ENCODE assay signal across 40 mouse cellular contexts in the genomic region with DNA sequence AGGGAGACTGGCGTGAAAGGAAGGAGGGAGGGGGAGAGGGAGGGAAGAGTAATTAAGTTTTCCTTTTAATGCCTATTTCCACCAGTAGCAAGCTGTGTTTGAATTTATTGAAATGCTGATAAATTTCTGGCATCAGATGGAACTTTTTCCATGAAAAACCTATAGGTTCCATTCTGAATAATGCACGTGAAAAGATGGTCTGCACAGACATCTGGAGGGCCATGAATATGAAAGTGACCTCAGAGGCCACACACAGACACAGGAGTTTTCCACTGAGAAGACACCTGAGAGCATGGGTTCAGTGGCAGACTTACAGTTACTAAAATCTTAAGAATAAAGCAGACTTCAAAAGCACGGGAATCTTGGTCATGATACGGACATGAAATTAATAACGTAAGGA. TPM values are rescaled to one million over a fixed set of nuclear protein-coding genes. Genes with fewer than 3 reads are reported as not detected.
"Had no signal": no experiment of that assay in that cellular context is flagged by ENCODE, and none has a peak within 500 bp of the region (broad histone marks: within the 10 kb centered on the region; RNA-seq: fewer than 3 reads in every experiment).

No protein-coding gene starts in this region.

- H3K9me3 ChIP-seq: heart, embryonic 10.5 days; heart, embryonic 13.5 days; heart, embryonic 15.5 days; hindbrain, embryonic 10.5 days; hindbrain, embryonic 12.5 days; hindbrain, embryonic 13.5 days; hindbrain, embryonic 15.5 days; intestine, embryonic 15.5 days; kidney, embryonic 15.5 days had no signal

- H3K36me3 ChIP-seq: heart, embryonic 12.5 days; heart, embryonic 13.5 days; heart, embryonic 15.5 days; hindbrain, embryonic 10.5 days; hindbrain, embryonic 12.5 days; hindbrain, embryonic 13.5 days; hindbrain, embryonic 15.5 days; intestine, embryonic 15.5 days; kidney, embryonic 15.5 days had no signal

- H3K27ac ChIP-seq: heart, embryonic 10.5 days; heart, embryonic 13.5 days; heart, embryonic 15.5 days; hindbrain, embryonic 10.5 days; hindbrain, embryonic 12.5 days; hindbrain, embryonic 13.5 days; hindbrain, embryonic 14.5 days; hindbrain, embryonic 15.5 days; hindbrain, postnatal 0 days; intestine, embryonic 15.5 days; kidney, embryonic 15.5 days; kidney, postnatal 0 days; layer of hippocampus, adult 2 months; left cerebral cortex, adult 2 months had no signal

- ATAC-seq: hindbrain, embryonic 16.5 days; hindbrain, postnatal 0 days; inflammation-experienced regulatory T-cells, adult 6 months; intestine, embryonic 15.5 days; intestine, embryonic 16.5 days; intestine, postnatal 0 days had no signal

- H3K4me2 ChIP-seq: heart, embryonic 11.5 days; heart, embryonic 12.5 days; heart, embryonic 13.5 days; heart, embryonic 15.5 days; hindbrain, embryonic 12.5 days; hindbrain, embryonic 13.5 days; hindbrain, embryonic 14.5 days; hindbrain, embryonic 15.5 days; intestine, embryonic 15.5 days; kidney, embryonic 15.5 days had no signal

- DNase-seq: heart, postnatal 10 days; heart, postnatal 14 days; heart, postnatal 36 days; heart, postnatal 4 days; kidney, adult 11 months; kidney, adult 18-20 months; kidney, adult 2 months; kidney, adult 8-10 months; kidney, adult 9 months; kidney, postnatal 10 days; kidney, postnatal 14 days; kidney, postnatal 25 days; kidney, postnatal 36 days; kidney, postnatal 4 days; layer of hippocampus, adult 9-11 months; layer of hippocampus, postnatal 36 days had no signal

- H3K27me3 ChIP-seq: heart, embryonic 12.5 days; heart, embryonic 13.5 days; heart, embryonic 15.5 days; hindbrain, embryonic 12.5 days; hindbrain, embryonic 13.5 days; hindbrain, embryonic 15.5 days; intestine, embryonic 15.5 days; kidney, embryonic 15.5 days had no signal

- H3K4me1 ChIP-seq: intestine, embryonic 15.5 days had no signal

- H3K4me3 ChIP-seq: heart, embryonic 10.5 days; heart, embryonic 12.5 days; heart, embryonic 13.5 days; heart, embryonic 15.5 days; hindbrain, embryonic 10.5 days; hindbrain, embryonic 12.5 days; hindbrain, embryonic 13.5 days; hindbrain, embryonic 15.5 days; intestine, embryonic 15.5 days; kidney, embryonic 15.5 days; layer of hippocampus, adult 2 months; left cerebral cortex, adult 2 months had no signal

- H3K9ac ChIP-seq: heart, embryonic 12.5 days; heart, embryonic 13.5 days; heart, embryonic 15.5 days; hindbrain, embryonic 12.5 days; hindbrain, embryonic 13.5 days; hindbrain, embryonic 14.5 days; hindbrain, embryonic 15.5 days; intestine, embryonic 15.5 days; kidney, embryonic 15.5 days had no signal

RNA-seq across cellular contexts. Expression of a gene that starts 54.0 kb away (rescaled TPM):
- total RNA-seq: heart, postnatal 14 days; heart, postnatal 36 days; hematopoietic stem cell, adult 5-6 weeks; hindbrain, postnatal 0 days had no signal
- polyA plus RNA-seq: heart, embryonic 14.5 days; hindbrain, embryonic 10.5 days; inflammation-experienced regulatory T-cells, adult 6 months; intestine, embryonic 14.5 days; kidney, adult 2 months; kidney, embryonic 14.5 days had no signal
